ENCODE assay signal across 8 mouse cellular contexts in the genomic region with DNA sequence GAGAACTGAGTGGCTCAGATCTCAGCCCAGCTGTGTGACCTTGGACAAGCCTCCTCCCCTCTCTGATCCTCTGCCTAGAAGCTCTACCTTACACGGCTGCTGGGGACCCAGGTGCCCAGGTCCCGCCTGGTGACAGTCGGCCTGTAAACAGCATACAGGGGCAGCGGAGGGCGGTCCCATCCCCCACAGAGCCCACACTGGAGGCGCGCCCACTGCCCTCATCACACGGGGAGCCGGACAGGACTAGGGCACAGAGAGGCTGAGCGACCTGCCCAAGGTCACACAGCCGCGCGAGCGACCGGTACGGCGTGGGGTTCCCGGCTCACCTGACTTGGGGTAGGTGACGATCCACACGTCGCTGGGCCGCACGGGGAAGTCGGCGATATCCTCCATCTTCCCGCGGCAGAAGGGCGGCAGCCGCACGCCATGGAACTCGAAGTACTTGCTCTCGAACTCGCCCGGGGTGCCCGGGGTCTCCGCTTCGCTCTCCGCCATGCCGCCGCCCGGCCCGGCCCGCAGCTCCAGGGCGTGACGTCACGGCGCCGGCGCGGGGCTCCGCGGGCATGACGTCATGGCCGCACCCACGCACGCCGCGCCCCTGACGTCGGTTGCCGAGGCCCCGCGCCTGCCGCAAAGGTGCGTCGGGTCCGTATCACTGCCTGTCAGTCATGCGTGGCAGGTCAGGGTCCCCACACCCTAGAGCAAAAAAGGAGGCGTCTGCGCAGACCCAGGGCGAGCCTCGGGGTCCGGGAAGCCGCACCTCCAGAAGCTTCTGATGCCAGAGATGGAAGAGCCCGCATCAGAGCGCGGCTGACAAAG. TPM values are rescaled to one million over a fixed set of nuclear protein-coding genes. Genes with fewer than 3 reads are reported as not detected.
DNase-seq lines count a peak whose midpoint lies in the region; ATAC-seq lines count a peak whose summit lies in the region.

Gene Sult4a1 (minus strand): TSS at position 650 of the 819 bp plus-strand sequence.

- peak within 1 kb of the TSS; percentile 44 for H3K4me3 ChIP-seq in lung, embryonic 15.5 days
- peak within 1 kb of the TSS; percentile 51 for H3K4me3 ChIP-seq in neural tube, embryonic 12.5 days

- intact Hi-C loops in left cerebral cortex, postnatal 14 days (cut with DNase I), result no loop called here

- no peak within 1 kb of the TSS for H3K27ac ChIP-seq in lung, embryonic 15.5 days
- H3K27ac ChIP-seq in neural tube, embryonic 12.5 days, result no peak within 1 kb of the TSS

- peaks cover 36% of the 10 kb centered on the region for H3K27me3 ChIP-seq in lung, embryonic 15.5 days
- peaks cover 44% of the 10 kb centered on the region for H3K27me3 ChIP-seq in neural tube, embryonic 12.5 days (replicated peaks)

- ATAC-seq in lung, embryonic 15.5 days (ENCODE audit: borderline replicate concordance, extremely low read depth, low FRiP score, low TSS enrichment), result peak; percentile 56; the same call in 1 of the 2 replicates
- ATAC-seq in neural tube, embryonic 12.5 days (ENCODE audit: low FRiP score, low read depth), result peak; percentile 72

- no peaks in the 10 kb centered on the region for H3K9me3 ChIP-seq in lung, embryonic 15.5 days
- H3K9me3 ChIP-seq in neural tube, embryonic 12.5 days, result no peaks in the 10 kb centered on the region

- peak within 1 kb of the TSS; percentile 89 for H3K4me2 ChIP-seq in lung, embryonic 15.5 days
- H3K4me2 ChIP-seq in neural tube, embryonic 12.5 days (replicated peaks), result peak within 1 kb of the TSS; percentile 85

- no peak within 1 kb of the TSS for H3K9ac ChIP-seq in lung, embryonic 15.5 days
- H3K9ac ChIP-seq in neural tube, embryonic 12.5 days, result peak within 1 kb of the TSS; percentile 42

- WGBS in lung, embryonic 15.5 days, result 2% methylated on average over 77 of the region's 77 CpGs
- WGBS in neural tube, embryonic 12.5 days, result under 1% methylated on average over 77 of the region's 77 CpGs

- no peak for DNase-seq in lung, postnatal 25 days (ENCODE audit: low spot score)
- DNase-seq in cerebellum, adult 9-10 months, result peak; percentile 72
- DNase-seq in frontal cortex, adult 2 months (ENCODE audit: extremely low spot score in 1 of 2, low spot score in 1 of 2), result peak in 1 of 2 experiments; percentile 64
- peak; percentile 43 to 76 for DNase-seq in left cerebral cortex, postnatal 14 days (ENCODE audit: low spot score in 2 of 2)
- no peak for DNase-seq in spleen, postnatal 14 days (ENCODE audit: low spot score in 2 of 2)
- no peak for DNase-seq in urinary bladder, postnatal 36 days (ENCODE audit: low spot score in 2 of 2)

- H3K36me3 ChIP-seq in lung, embryonic 15.5 days, result no peaks in the 10 kb centered on the region
- H3K36me3 ChIP-seq in neural tube, embryonic 12.5 days, result no peaks in the 10 kb centered on the region

- peaks cover 7% of the 10 kb centered on the region for H3K4me1 ChIP-seq in lung, embryonic 15.5 days
- H3K4me1 ChIP-seq in neural tube, embryonic 12.5 days, result no peaks in the 10 kb centered on the region

RNA-seq across cellular contexts. Expression of gene Sult4a1, which starts in this region (rescaled TPM):
- 0.82 and 1.1 TPM in 2 replicates for polyA plus RNA-seq in lung, embryonic 15.5 days (2015; fragmentation: Nextera tagmentation; extraction: Ambion mirVana)
- polyA plus RNA-seq in frontal cortex, adult 2 months (2012; rRNA removed), result 326 and 363 TPM in 2 replicates
- total RNA-seq in left cerebral cortex, postnatal 14 days (2021), result 100 to 1,000 TPM; 387 to 389 TPM
- polyA plus RNA-seq in neural tube, embryonic 12.5 days (2016; fragmentation: Nextera tagmentation; extraction: Ambion mirVana), result 42.9 and 46.7 TPM in 2 replicates

Comparison
In these comparisons a context has a peak if more than half of its experiments do, and no peak if none do; other contexts are left out.
1. RNA of gene Sult4a1 (polyA plus RNA-seq): 326 to 363 TPM in frontal cortex, adult 2 months and 42.9 to 46.7 TPM in neural tube, embryonic 12.5 days; 0.82 to 1.1 TPM in lung, embryonic 15.5 days; every median in the first group is over 10 times any median in the second.
2. DNase-seq: peak in cerebellum, adult 9-10 months (single experiment) and left cerebral cortex, postnatal 14 days (2 of 2); none in lung, postnatal 25 days (single experiment), spleen, postnatal 14 days (0 of 2) and urinary bladder, postnatal 36 days (0 of 2).